Mouse (Mus musculus): Measurements from ENCODE around the gene Wscd1. TPM values are rescaled to one million over a fixed set of nuclear protein-coding genes. Genes with fewer than 3 reads are reported as not detected.

Gene Wscd1
- polyA plus RNA-seq, 1 experiment from 2014 or later = 20.4 TPM

DNA sequence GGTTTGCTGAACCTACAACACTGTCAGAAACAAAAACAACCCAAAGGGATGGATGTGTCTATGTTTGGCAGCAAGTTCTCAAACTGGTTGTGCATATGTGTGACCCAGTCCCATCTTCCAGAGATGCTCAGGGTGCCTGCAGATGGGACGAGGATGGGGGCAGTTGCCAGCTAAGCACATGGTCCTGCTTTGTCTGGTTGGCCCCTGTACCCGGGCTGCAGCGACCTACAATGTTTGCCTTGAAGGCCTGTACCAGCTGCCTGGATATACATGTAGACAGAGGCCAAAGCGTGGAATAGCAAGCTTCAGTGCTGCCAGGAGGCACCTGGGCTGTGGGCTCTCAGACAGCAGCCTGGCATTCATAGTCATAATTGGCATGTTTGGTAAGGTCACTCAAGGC is 35.8 kb downstream of the Wscd1 start:
- Histone ChIP-seq H3K9ac (ENCODE audit: low read depth, low read length) (no peak overlapping the region), H3K9me3 (replicated peaks; ENCODE audit: low read length) (no peaks in the 10 kb centered on the region), H3K4me3 (replicated peaks; ENCODE audit: low read depth, low read length) (no peak overlapping the region), H3K4me2 (ENCODE audit: low read length) (no peak overlapping the region), H3K4me1 (replicated peaks; ENCODE audit: insufficient read depth, low read length) (no peaks in the 10 kb centered on the region), H3K27me3 (ENCODE audit: insufficient read depth, low read length) (no peaks in the 10 kb centered on the region), H3K27ac (no peak overlapping the region), H3K36me3 (ENCODE audit: insufficient read depth, low read length) (0 out of 2 replicates have a peak, but pooled peaks cover 3% of the 10 kb centered on the region)
- no peak for TF ChIP-seq CTCF (IDR thresholded peaks at IDR 0.05; ENCODE audit: low read depth)
- ATAC-seq (replicated peaks; ENCODE audit: low FRiP score, low read depth) (no peak), DNase-seq (ENCODE audit: low spot score) (no peak)
- 85% methylated on average over 4 of the region's 4 CpGs for WGBS

DNA sequence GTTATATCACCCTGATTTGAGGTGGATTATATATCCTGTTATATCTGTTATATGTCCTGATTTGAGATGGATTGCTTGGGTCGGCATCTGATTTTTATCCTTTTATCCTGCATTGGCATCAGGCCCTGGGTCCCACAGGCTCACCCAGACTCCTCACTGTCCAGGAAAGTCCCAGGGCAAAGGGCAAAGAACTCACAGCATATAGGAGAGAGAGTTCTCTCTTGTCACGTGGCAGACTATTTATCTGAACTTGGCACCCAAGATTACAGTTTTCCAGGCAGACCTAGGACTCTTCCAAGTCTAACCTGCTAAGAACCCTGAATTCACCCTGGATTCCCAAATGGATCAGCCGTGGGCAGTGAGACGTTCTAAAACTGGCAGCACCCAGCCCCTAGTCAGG is 38.5 kb downstream of the Wscd1 start:
- no peak for DNase-seq (ENCODE audit: low spot score)
- no peak for ATAC-seq (replicated peaks; ENCODE audit: low FRiP score, low read depth)
- WGBS = 78% methylated on average over 4 of the region's 4 CpGs
- H3K4me2 ChIP-seq (ENCODE audit: low read length) = no peak overlapping the region
- no peak overlapping the region for H3K4me3 ChIP-seq (replicated peaks; ENCODE audit: low read depth, low read length)
- H3K9me3 ChIP-seq (replicated peaks; ENCODE audit: low read length) = no peaks in the 10 kb centered on the region
- no peak overlapping the region for H3K9ac ChIP-seq (ENCODE audit: low read depth, low read length)
- H3K36me3 ChIP-seq (ENCODE audit: insufficient read depth, low read length) = 0 out of 2 replicates have a peak, but pooled peaks cover 3% of the 10 kb centered on the region
- no peaks in the 10 kb centered on the region for H3K27me3 ChIP-seq (ENCODE audit: insufficient read depth, low read length)
- no peak overlapping the region for H3K27ac ChIP-seq
- TF ChIP-seq CTCF (IDR thresholded peaks at IDR 0.05; ENCODE audit: low read depth) = no peak
- no peaks in the 10 kb centered on the region for H3K4me1 ChIP-seq (replicated peaks; ENCODE audit: insufficient read depth, low read length)

DNA sequence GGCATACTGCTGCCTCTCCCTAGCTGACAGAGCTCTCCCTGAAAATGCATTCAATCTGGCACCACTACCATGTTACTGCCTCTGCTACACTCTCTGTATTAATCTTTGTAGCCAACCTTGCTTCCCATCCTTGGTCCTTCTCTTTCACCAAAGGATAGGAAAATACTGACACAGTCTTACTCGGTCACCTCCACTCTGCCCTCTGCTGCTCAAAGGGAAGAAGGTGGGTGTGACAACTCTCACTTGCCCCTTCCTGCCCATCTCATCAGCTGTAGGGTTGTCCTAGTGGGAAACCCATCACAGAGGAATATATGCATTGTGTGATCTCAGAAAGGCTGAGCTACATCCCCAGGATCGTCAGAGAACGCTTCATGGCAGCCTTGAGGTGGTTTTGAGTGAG is 40.5 kb downstream of the Wscd1 start:
- peak; percentile 53 for TF ChIP-seq CTCF (IDR thresholded peaks at IDR 0.05; ENCODE audit: low read depth)
- no peak for DNase-seq (ENCODE audit: low spot score)
- H3K9me3 ChIP-seq (replicated peaks; ENCODE audit: low read length) = no peaks in the 10 kb centered on the region
- H3K27me3 ChIP-seq (ENCODE audit: insufficient read depth, low read length) = no peaks in the 10 kb centered on the region
- WGBS = 76% methylated on average over 3 of the region's 3 CpGs
- H3K36me3 ChIP-seq (ENCODE audit: insufficient read depth, low read length) = 0 out of 2 replicates have a peak, but pooled peaks cover 3% of the 10 kb centered on the region
- H3K9ac ChIP-seq (ENCODE audit: low read depth, low read length) = no peak overlapping the region
- H3K27ac ChIP-seq = no peak overlapping the region
- H3K4me2 ChIP-seq (ENCODE audit: low read length) = no peak overlapping the region
- ATAC-seq (replicated peaks; ENCODE audit: low FRiP score, low read depth) = no peak
- H3K4me1 ChIP-seq (replicated peaks; ENCODE audit: insufficient read depth, low read length) = no peaks in the 10 kb centered on the region
- no peak overlapping the region for H3K4me3 ChIP-seq (replicated peaks; ENCODE audit: low read depth, low read length)

GRCm38 (mm10) chr11:71799206-71799605 is 49.5 kb downstream of the Wscd1 start:
- no peak overlapping the region for H3K9ac ChIP-seq (ENCODE audit: low read depth, low read length)
- H3K4me3 ChIP-seq (replicated peaks; ENCODE audit: low read depth, low read length) = no peak overlapping the region
- WGBS = 80% methylated on average over 4 of the region's 4 CpGs
- H3K9me3 ChIP-seq (replicated peaks; ENCODE audit: low read length) = no peaks in the 10 kb centered on the region
- no peak overlapping the region for H3K4me2 ChIP-seq (ENCODE audit: low read length)
- no peak for ATAC-seq (replicated peaks; ENCODE audit: low FRiP score, low read depth)
- no peak for DNase-seq (ENCODE audit: low spot score)
- H3K27me3 ChIP-seq (ENCODE audit: insufficient read depth, low read length) = no peaks in the 10 kb centered on the region
- H3K4me1 ChIP-seq (replicated peaks; ENCODE audit: insufficient read depth, low read length) = no peaks in the 10 kb centered on the region
- no peak for TF ChIP-seq CTCF (IDR thresholded peaks at IDR 0.05; ENCODE audit: low read depth)
- H3K27ac ChIP-seq = no peak overlapping the region
- no peaks in the 10 kb centered on the region for H3K36me3 ChIP-seq (ENCODE audit: insufficient read depth, low read length)

DNA sequence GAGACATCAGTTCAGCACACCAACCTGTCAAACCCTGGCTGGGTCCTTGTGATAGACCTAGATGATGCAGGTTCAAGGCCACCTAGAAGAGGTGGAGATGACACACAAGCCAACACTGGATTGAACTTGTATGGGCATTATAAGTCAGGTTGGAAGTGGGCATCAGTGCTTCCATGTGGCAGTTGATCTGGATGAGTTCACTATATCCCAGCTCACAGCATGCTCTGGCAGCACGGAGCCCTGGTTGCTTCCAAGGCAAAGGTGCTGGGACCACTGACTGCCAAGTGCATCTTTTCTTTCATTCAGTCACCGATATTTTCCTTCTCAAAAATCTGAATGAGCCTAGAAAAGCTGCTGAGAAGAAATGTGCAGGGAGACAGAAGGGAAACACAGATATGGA is 58.8 kb downstream of the Wscd1 start:
- no peaks in the 10 kb centered on the region for H3K9me3 ChIP-seq (replicated peaks; ENCODE audit: low read length)
- no peak for TF ChIP-seq CTCF (IDR thresholded peaks at IDR 0.05; ENCODE audit: low read depth)
- ATAC-seq (replicated peaks; ENCODE audit: low FRiP score, low read depth) (no peak), DNase-seq (ENCODE audit: low spot score) (no peak)
- H3K36me3 ChIP-seq (ENCODE audit: insufficient read depth, low read length) = no peaks in the 10 kb centered on the region
- WGBS = 91% methylated on average over 2 of the region's 2 CpGs
- H3K4me1 ChIP-seq (replicated peaks; ENCODE audit: insufficient read depth, low read length) = no peaks in the 10 kb centered on the region
- H3K27ac ChIP-seq = no peak overlapping the region
- H3K9ac ChIP-seq (ENCODE audit: low read depth, low read length) = no peak overlapping the region
- H3K4me3 ChIP-seq (replicated peaks; ENCODE audit: low read depth, low read length) = no peak overlapping the region
- no peaks in the 10 kb centered on the region for H3K27me3 ChIP-seq (ENCODE audit: insufficient read depth, low read length)
- no peak overlapping the region for H3K4me2 ChIP-seq (ENCODE audit: low read length)

DNA sequence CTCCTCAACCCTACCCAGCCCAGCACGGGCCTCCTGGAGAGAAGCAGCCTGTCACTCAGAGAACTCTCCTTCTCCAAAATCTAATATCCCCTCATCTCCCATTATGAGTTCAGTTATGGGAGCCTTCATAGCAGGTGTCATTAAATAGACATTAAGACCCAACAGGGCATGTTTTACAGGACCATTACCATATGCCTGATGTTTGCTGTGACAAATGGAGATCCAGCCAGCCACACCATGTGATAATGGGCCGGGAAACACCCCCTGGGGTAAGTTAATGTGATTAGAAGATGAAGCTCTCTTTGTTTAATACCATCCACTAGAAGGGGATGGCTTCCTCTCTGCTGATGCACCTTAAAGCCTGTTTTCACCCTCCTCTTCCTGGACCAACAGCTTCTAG is 62.1 kb downstream of the Wscd1 start:
- Histone ChIP-seq H3K36me3 (ENCODE audit: insufficient read depth, low read length) (no peaks in the 10 kb centered on the region), H3K27me3 (ENCODE audit: insufficient read depth, low read length) (no peaks in the 10 kb centered on the region), H3K4me2 (ENCODE audit: low read length) (no peak overlapping the region), H3K4me3 (replicated peaks; ENCODE audit: low read depth, low read length) (no peak overlapping the region), H3K27ac (no peak overlapping the region), H3K4me1 (replicated peaks; ENCODE audit: insufficient read depth, low read length) (no peaks in the 10 kb centered on the region), H3K9me3 (replicated peaks; ENCODE audit: low read length) (no peaks in the 10 kb centered on the region), H3K9ac (ENCODE audit: low read depth, low read length) (no peak overlapping the region)
- no peak for ATAC-seq (replicated peaks; ENCODE audit: low FRiP score, low read depth)
- no peak for DNase-seq (ENCODE audit: low spot score)
- 79% methylated on average over 2 of the region's 2 CpGs for WGBS
- no peak for TF ChIP-seq CTCF (IDR thresholded peaks at IDR 0.05; ENCODE audit: low read depth)

DNA sequence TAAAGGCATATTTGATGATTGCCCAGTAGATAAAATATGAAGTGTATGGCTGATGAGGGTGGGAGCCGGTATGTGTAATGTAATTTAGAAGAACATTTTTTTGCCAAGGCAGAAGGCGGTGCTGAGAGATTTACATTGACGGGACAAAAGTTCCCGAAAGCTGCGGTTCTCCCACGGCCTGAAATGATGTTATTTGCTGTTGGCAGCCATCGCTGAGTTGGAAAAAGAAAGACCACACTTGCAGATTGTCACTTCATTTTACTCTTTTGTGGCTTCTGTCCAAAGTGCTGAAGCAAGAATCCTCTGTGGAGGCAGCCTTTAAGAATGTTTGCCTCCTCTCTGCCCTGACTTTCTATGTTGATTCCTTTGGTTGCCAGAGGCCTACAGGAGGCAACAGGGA is 63.2 kb downstream of the Wscd1 start:
- Histone ChIP-seq H3K36me3 (ENCODE audit: insufficient read depth, low read length) (no peaks in the 10 kb centered on the region), H3K9ac (ENCODE audit: low read depth, low read length) (no peak overlapping the region), H3K4me2 (ENCODE audit: low read length) (no peak overlapping the region), H3K4me1 (replicated peaks; ENCODE audit: insufficient read depth, low read length) (no peaks in the 10 kb centered on the region), H3K9me3 (replicated peaks; ENCODE audit: low read length) (no peaks in the 10 kb centered on the region), H3K27ac (no peak overlapping the region), H3K4me3 (replicated peaks; ENCODE audit: low read depth, low read length) (no peak overlapping the region), H3K27me3 (ENCODE audit: insufficient read depth, low read length) (no peaks in the 10 kb centered on the region)
- no peak for TF ChIP-seq CTCF (IDR thresholded peaks at IDR 0.05; ENCODE audit: low read depth)
- ATAC-seq (replicated peaks; ENCODE audit: low FRiP score, low read depth) (no peak), DNase-seq (ENCODE audit: low spot score) (peak; percentile 3)
- WGBS = 83% methylated on average over 7 of the region's 7 CpGs
